Mouse (Mus musculus): ENCODE measurements at regions not wholly inside any gene's neighbourhood (a gene's known extent, or its start where the extent isn't known, plus 50 kb on each side); places are given as distances from the start of the nearest gene placed in this dataset.

DNA sequence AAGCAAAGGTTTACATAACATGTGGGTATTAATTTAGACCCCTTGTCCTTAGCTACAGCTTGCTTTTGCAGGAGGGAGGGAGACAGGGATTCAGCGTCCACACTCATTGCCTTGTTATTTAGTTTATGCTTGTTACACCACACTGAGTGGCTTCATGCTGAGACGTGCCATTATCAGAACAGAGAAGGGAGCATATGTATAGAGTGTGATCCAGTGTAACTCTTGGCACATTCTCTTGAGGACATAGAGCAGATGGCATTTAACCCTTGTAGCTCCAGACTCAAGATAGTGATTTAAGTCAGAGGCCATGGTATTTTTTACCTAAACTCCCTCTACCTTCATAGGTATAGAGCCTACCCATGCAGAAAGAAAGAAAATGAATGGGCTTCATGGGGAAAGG lies 437.7 kb downstream of the Dhx35 start:
- Histone ChIP-seq H3K4me2 (replicated peaks) (no peak overlapping the region), H3K9ac (no peak overlapping the region), H3K4me1 (no peaks in the 10 kb centered on the region), H3K36me3 (no peaks in the 10 kb centered on the region), H3K27me3 (replicated peaks) (no peaks in the 10 kb centered on the region), H3K27ac (no peak overlapping the region), H3K4me3 (no peak overlapping the region), H3K9me3 (no peaks in the 10 kb centered on the region)
- no peak for ATAC-seq (ENCODE audit: low FRiP score, low read depth)
- WGBS, result 27% methylated on average over 2 of the region's 2 CpGs

DNA sequence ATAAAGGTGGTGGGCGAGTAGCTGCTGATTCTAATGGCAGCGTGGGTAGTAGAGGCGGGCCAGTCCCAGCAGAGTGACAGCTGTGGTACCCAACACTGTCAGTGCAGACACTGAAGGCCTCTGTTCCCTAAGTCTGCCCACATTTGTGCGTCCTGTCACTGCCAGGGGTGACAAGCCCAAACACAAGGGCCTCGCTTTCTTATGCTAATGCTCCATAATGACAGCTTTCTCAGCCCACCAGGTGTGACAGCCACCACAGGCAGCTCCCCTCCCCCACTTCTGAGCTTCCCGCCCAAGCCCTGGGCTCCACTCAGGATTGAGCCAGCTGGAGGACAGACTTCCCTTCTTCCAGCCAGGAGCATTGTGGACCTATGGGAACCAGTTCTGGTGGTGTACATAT lies 440.4 kb downstream of the Dhx35 start:
- Histone ChIP-seq H3K4me1 (no peaks in the 10 kb centered on the region), H3K27ac (no peak overlapping the region), H3K9ac (no peak overlapping the region), H3K4me3 (no peak overlapping the region), H3K4me2 (replicated peaks) (no peak overlapping the region), H3K27me3 (replicated peaks) (no peaks in the 10 kb centered on the region), H3K36me3 (no peaks in the 10 kb centered on the region), H3K9me3 (no peaks in the 10 kb centered on the region)
- ATAC-seq (ENCODE audit: low FRiP score, low read depth), result no peak
- WGBS, result 32% methylated on average over 6 of the region's 6 CpGs

DNA sequence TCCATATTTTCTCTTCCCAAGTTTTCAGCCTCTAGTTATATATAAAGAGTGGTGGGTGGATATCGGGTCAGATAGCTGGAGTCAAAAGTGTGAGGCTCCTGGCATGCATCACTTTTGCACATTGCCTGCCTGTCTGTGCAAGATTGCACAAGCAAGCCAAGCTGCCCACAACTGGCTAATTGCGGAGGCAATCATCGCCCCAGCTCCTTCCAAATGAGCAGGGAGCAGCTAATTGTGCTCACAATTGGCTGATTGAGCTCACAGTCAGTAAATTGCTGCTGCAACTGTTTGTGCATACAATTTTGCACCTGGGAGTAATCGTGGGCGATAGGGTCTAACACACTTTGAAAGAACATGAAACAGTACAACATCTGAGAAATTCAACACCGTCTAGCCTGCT lies 455.5 kb downstream of the Dhx35 start:
- ATAC-seq (ENCODE audit: low FRiP score, low read depth), result no peak

DNA sequence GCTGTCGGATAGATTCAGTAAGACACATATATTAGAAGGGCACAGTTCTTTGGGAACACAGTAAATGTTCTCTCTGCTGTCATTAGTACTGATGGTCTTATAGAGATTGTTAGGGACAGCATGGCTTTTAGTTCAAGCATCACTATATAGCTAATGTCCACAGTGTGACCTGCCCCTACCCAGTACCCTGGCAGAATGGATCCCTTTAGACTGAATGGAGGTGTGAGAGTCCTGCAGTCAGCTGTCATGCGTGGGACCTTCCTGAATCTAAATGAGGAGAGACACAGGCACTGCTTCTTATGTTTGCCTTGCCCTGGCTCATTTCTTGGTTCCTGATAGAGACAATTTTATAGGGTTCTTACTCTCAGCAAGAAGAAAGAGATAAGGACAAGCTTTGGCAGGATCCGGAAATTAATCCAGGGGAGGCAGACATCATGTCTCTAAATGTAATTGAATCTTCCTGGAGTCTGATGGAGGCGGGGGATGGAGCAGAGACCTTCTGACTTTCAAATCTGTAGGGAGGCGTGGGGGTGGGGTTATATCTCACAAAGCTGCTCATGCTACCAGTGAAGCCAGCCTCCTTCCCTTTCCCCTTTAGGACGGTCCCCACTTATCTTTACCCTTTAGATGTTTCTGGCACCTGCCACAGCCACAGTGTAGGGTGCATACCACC lies 456.5 kb downstream of the Dhx35 start:
- Histone ChIP-seq H3K27me3 (replicated peaks) (no peaks in the 10 kb centered on the region), H3K27ac (no peak overlapping the region), H3K9ac (no peak overlapping the region), H3K4me2 (replicated peaks) (no peak overlapping the region), H3K36me3 (no peaks in the 10 kb centered on the region), H3K9me3 (no peaks in the 10 kb centered on the region), H3K4me1 (no peaks in the 10 kb centered on the region), H3K4me3 (no peak overlapping the region)
- ATAC-seq (ENCODE audit: low FRiP score, low read depth), result no peak
- 82% methylated on average over 6 of the region's 6 CpGs for WGBS

More for the DNA sequence above, 455.5 kb downstream of the Dhx35 start:
- Histone ChIP-seq H3K4me1 (no peaks in the 10 kb centered on the region), H3K36me3 (no peaks in the 10 kb centered on the region), H3K9ac (no peak overlapping the region), H3K4me3 (no peak overlapping the region), H3K4me2 (replicated peaks) (no peak overlapping the region), H3K27me3 (replicated peaks) (no peaks in the 10 kb centered on the region), H3K27ac (no peak overlapping the region), H3K9me3 (no peaks in the 10 kb centered on the region)
- 45% methylated on average over 6 of the region's 6 CpGs for WGBS

DNA sequence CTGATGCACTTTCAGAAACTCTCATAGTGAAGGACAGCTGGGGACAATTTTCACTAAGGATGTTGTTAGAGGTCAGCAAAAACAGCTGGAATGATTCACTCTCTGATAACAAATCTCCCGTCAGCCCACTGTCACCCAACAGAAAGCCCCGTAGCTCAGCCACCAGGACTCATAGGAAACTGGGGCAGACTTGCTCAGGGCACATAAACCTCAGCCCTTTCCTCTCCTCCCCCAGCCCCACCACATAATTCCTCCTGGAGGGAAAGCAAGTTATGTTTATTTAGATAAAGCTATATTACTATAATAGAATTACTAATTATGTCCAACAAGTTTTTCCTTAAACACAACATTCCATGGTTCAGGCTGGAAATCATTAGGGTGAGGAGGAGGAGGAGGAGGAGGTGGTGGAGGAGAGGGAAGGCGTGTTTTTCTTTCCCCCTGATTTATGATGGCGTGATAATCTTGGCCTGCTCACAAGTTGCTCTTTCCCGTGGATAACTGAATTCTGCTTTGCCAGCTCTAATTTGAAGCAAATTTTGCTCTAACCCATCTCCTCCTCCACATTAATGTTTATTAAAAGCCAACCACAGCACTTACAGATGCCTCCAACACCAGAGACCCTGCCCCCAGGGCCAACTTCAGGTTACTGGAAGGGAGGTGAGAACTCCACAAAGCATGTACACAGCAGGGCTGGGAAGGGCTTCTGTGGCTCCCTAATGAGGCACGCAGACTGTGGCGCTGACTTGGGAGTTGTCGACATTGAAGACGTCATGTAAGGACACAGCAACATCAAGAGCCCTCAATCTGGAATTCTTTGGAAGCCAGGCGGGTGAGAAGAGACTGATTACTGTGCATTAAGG lies 475.8 kb downstream of the Dhx35 start:
- no peak overlapping the region for H3K9ac ChIP-seq
- H3K27me3 ChIP-seq (replicated peaks), result no peaks in the 10 kb centered on the region
- H3K4me2 ChIP-seq (replicated peaks), result no peak overlapping the region
- no peaks in the 10 kb centered on the region for H3K4me1 ChIP-seq
- WGBS, result 70% methylated on average over 10 of the region's 10 CpGs
- no peaks in the 10 kb centered on the region for H3K9me3 ChIP-seq
- H3K4me3 ChIP-seq, result no peak overlapping the region
- H3K36me3 ChIP-seq, result no peaks in the 10 kb centered on the region
- H3K27ac ChIP-seq, result no peak overlapping the region
- no peak for ATAC-seq (ENCODE audit: low FRiP score, low read depth)

DNA sequence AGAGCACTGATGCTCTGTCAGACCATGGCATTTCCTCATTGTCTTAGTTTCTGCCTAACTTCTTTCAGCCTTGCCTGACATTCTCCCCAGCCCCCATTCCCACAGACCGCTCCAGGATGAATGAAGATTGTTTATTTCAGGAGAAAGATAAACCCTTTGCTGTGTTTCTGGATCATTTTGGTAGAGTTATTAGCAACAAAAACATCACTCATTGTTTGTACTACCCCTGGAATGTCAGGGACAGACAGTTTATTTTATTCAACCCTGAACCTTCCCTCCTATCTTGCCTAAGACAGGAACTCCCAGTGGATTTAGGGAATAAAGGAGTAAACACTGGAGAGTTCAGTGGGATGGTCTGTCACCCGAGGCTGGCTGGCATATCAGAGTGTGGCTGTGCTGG lies 484.3 kb downstream of the Dhx35 start:
- no peak for ATAC-seq (ENCODE audit: low FRiP score, low read depth)
- WGBS, result 62% methylated on average over 2 of the region's 2 CpGs

DNA sequence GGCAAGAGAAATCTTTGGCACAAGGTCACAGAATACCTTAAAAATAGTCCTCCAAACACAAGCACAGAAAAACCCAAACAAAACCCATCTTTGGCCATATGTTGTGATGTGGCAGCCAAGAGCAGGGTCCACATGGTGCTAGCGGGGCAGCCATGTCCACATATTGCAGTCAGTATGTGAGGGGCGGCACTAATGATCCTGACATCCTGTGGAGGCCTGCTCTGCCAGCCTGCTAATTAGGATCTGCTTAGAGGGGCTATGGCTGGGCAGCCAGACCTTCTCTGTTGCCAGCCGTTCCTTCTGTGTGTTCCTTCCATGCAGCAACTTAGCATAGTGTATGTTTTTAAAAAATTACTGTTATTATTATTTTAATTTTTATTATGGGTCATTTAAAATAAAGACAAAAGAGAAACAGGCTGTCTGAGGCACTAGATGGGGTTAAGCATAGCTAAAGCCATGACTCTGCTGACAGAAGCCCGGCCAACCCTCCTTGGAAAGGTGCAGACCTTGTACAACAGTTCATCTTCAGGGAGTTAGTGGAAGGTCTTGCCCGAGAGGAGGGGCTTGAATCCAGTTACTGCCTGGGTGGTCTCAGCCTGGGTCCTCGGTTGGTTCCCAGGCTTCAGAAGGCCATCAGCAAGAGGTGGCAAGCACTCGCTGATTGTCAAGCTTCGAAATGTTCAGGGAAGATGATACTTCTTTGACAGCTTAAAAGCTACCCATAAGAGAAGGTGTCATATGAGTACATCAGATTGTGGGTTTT lies 487.1 kb downstream of the Dhx35 start:
- 75% methylated on average over 8 of the region's 8 CpGs for WGBS
- no peaks in the 10 kb centered on the region for H3K27me3 ChIP-seq (replicated peaks)
- H3K4me1 ChIP-seq, result peaks cover 9% of the 10 kb centered on the region; the same call in 1 of the 2 replicates
- no peak overlapping the region for H3K27ac ChIP-seq
- H3K4me2 ChIP-seq (replicated peaks), result no peak overlapping the region
- no peak for ATAC-seq (ENCODE audit: low FRiP score, low read depth)
- H3K9ac ChIP-seq, result no peak overlapping the region
- H3K4me3 ChIP-seq, result no peak overlapping the region
- no peaks in the 10 kb centered on the region for H3K36me3 ChIP-seq
- H3K9me3 ChIP-seq, result no peaks in the 10 kb centered on the region

More for the DNA sequence above, 484.3 kb downstream of the Dhx35 start:
- Histone ChIP-seq H3K9me3 (no peaks in the 10 kb centered on the region), H3K27ac (no peak overlapping the region), H3K27me3 (replicated peaks) (no peaks in the 10 kb centered on the region), H3K9ac (no peak overlapping the region), H3K36me3 (no peaks in the 10 kb centered on the region), H3K4me3 (no peak overlapping the region), H3K4me2 (replicated peaks) (no peak overlapping the region), H3K4me1 (no peaks in the 10 kb centered on the region)

DNA sequence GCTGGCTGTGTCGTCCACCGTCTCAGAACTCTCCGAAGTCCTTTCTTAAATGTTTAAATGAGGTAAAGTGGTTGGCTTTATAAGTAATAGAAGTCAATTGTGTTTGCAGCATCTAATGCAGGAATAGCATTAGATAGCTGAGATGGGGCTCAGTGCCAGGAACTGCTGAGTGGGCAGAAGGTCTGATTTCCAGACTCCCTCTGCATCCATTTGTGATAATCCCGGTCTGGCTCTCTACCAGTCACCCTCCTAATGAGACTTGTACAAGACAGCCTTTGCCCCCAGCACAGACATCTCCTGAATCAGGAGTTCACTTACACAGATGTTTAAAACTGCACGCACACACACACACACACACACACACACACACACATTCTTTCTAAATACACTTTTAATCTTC lies 489.5 kb downstream of the Dhx35 start:
- 78% methylated on average over 5 of the region's 5 CpGs for WGBS
- H3K4me3 ChIP-seq, result no peak overlapping the region
- H3K27ac ChIP-seq, result no peak overlapping the region
- no peak overlapping the region for H3K4me2 ChIP-seq (replicated peaks)
- no peak for ATAC-seq (ENCODE audit: low FRiP score, low read depth)
- H3K9me3 ChIP-seq, result no peaks in the 10 kb centered on the region
- H3K27me3 ChIP-seq (replicated peaks), result no peaks in the 10 kb centered on the region
- no peaks in the 10 kb centered on the region for H3K36me3 ChIP-seq
- no peak overlapping the region for H3K9ac ChIP-seq
- H3K4me1 ChIP-seq, result peaks cover 9% of the 10 kb centered on the region; the same call in 1 of the 2 replicates

DNA sequence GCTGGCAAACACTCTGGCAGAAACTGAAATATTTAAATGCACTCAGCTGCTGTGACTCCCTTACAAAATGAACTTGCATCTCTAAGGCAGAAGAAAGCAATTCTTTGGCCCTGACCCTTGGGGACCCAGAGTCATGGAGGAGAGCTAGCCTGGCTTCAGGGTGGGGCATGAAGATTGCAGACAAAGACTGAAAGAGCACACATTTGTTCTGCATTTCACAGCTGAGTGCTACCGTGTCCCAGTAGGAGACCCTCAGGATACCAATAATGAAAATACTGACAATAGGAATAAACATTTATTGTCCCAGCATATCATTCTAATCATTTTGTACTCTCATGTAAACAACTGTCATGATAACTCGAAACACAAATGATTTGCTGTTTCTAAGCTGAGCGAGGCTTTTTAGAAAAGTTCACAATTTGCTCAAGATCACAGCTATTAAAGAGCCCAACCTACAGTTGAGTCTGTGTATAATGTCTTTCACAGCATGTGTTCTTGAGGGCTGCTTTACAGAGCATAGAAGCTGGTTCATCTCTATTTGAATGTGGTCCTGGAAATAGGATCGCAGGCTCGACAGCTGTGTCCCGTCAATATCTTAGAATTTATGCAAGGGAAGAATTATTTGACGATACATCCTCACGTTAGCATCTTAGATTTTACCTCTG lies 490.1 kb downstream of the Dhx35 start:
- no peak overlapping the region for H3K4me3 ChIP-seq
- H3K27me3 ChIP-seq (replicated peaks), result no peaks in the 10 kb centered on the region
- no peak overlapping the region for H3K27ac ChIP-seq
- no peak overlapping the region for H3K9ac ChIP-seq
- H3K36me3 ChIP-seq, result no peaks in the 10 kb centered on the region
- H3K9me3 ChIP-seq, result no peaks in the 10 kb centered on the region
- H3K4me2 ChIP-seq (replicated peaks), result no peak overlapping the region
- peaks cover 9% of the 10 kb centered on the region; the same call in 1 of the 2 replicates for H3K4me1 ChIP-seq
- 34% methylated on average over 8 of the region's 8 CpGs for WGBS
- no peak for ATAC-seq (ENCODE audit: low FRiP score, low read depth)

DNA sequence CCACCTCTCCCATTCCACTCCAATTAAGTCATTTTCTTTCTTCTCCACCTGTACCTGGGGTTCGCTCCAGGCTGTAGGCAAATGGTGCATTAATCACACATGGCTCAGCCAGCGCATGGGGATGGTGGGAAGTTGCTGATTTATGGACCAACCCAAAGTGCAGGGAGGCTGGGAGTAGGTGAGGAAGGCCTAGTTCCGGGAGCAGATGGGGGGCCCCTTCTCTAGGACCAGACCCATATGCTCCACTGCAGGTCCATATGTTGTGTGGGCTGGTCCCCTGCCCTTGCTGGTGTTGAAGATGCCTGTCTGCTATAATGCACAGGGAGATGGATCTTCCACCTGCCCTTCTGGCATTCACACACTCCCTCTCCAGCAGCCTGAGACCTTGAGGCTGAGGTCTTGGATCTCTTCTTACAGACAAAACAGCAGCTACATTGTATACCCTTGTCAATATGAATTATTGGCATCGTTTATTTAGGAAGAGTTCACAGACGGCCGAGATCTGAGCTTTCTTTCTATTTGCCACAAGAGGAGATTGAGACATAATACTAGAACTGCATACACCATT lies 493.5 kb downstream of the Dhx35 start:
- H3K4me1 ChIP-seq, result peaks cover 9% of the 10 kb centered on the region; the same call in 1 of the 2 replicates
- WGBS, result 54% methylated on average over 6 of the region's 6 CpGs
- ATAC-seq (ENCODE audit: low FRiP score, low read depth), result no peak

DNA sequence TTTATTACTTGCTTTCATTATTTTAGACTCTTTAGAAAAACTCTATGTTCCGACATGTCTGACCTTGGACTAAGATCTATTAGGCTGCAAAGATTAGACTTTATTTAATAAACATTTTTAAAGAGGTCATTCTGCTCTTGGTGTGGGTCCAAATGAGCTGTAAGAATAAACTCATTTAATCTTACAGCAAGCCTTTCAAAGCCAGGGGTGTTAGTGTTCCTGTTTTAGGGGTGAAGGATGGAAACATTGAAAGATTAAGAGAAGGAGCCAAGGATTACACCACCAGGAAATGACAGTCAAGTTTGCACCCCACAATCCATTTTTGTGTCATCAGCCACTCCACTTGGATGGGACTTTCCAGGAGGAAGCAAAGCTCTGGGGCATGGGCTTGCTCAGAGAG lies 495.5 kb downstream of the Dhx35 start:
- Histone ChIP-seq H3K36me3 (no peaks in the 10 kb centered on the region), H3K4me1 (peaks cover under 1% of the 10 kb centered on the region; the same call in 1 of the 2 replicates), H3K4me2 (replicated peaks) (no peak overlapping the region), H3K27ac (no peak overlapping the region), H3K9ac (no peak overlapping the region), H3K4me3 (no peak overlapping the region), H3K9me3 (no peaks in the 10 kb centered on the region), H3K27me3 (replicated peaks) (no peaks in the 10 kb centered on the region)
- 92% methylated on average over 1 of the region's 1 CpGs for whole genome bisulfite sequencing
- no peak for ATAC-seq (ENCODE audit: low FRiP score, low read depth)

More for the DNA sequence above, 493.5 kb downstream of the Dhx35 start:
- H3K27me3 ChIP-seq (replicated peaks), result no peaks in the 10 kb centered on the region
- no peak overlapping the region for H3K4me2 ChIP-seq (replicated peaks)
- no peak overlapping the region for H3K4me3 ChIP-seq
- no peak overlapping the region for H3K27ac ChIP-seq
- no peaks in the 10 kb centered on the region for H3K9me3 ChIP-seq
- H3K36me3 ChIP-seq, result no peaks in the 10 kb centered on the region
- no peak overlapping the region for H3K9ac ChIP-seq

Measured in neural tube, embryonic 12.5 days (tissue).